Mouse (Mus musculus) adrenal gland, postnatal 10 days (tissue): Measurements from ENCODE around the gene Pbxip1. TPM values are rescaled to one million over a fixed set of nuclear protein-coding genes. Genes with fewer than 3 reads are reported as not detected.

Experiments
- DNase-seq: peaks from one replicate; pipeline ENCODE4 v3.0.0; 2021; ENCODE audit warnings: mixed read lengths
- total RNA-seq, 2 experiments: library from RNA; stranded (reverse); gene quantifications; 2 replicates each; pipeline ENCODE4 v1.2.3; 2021

The Pbxip1 gene
- total RNA-seq, 2 experiments from 2014 or later: 46.0 to 62.1 TPM

- no peak for DNase-seq
Measured at GRCm38 (mm10) chr3:89486916-89487702, 50.6 kb downstream of the Pbxip1 start.

DNA sequence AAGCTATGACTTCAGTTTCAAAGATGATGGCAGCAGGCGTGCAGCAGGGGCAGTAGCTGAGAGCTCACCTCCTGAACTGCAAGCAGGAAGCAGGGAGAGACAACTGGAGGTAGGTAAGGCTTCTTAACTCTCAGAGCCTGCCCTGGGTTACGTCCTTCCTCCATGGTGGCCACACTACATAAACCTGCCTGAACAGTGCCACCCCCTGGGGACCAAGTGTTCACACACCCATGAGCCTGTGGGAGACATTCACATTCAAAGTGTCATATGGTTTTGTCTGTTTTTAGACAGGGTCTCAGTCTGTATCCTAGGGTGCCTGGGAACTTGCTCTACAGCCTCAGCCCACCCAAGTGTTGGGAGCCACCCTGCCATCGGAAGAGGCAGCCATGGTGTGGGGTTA is 54.3 kb downstream of the Pbxip1 start:
- DNase-seq: no peak

DNA sequence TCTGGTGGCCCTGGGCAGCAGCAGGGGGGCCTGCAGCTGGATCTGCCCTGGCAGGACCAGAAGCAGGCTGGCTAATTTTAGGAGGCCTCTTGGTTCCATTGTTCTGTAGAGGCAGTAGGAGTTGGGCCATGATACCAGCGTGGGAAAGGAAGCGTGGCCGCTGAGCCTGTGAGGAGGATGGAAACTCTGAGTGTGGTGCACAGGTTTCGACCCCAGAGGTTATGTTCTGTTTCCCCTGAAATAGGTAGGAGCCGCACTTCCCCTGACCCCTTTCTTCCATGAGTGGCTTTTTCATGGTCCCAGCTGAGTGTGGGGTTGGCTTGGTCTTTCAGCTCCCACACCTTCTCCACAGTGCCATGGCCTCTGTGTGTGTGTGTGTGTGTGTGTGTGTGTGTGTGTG is 55.1 kb downstream of the Pbxip1 start:
- DNase-seq: no peak

DNA sequence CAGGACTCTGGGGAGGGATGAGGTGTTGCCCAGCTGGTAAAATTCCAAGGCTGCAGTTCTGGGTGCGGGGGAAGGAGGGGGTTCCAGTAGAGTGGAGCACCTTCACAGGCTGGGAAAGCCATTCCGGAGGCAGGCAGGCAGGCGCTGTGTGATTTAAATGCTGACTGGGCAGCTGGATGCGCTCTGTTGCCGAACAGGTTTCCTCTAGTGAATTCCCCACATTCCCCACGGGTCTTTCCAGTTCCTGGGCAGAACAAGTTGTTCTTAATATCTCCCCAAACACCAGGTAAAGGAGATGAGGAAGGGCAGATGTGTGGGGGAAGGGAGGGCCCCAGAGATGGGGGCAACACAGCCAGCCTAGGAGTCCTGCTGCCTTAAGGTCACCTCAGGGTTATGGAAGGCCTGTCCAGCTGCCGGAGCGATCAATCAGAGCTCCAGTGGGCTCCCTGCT is 56.2 kb downstream of the Pbxip1 start:
- no peak for DNase-seq

DNA sequence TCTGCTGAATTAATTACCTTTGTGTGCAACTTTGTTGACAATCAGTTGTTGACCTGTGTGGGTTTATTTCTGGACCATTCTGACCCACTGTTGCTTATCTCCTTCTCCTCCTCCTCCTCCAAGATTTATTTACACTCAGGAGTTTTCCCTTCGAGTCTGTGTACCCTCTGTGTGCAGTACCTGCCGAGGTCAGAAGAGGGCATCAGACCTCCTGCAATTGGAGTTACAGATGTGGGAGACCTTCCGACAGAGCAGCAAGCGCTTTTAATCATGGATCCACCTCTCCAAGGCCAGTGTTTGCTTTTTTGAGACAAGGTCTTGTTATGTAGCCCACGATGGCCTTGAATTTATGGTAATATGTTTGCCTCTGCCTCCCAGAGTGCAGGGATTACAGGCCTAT is 58.1 kb downstream of the Pbxip1 start:
- no peak for DNase-seq

GRCm38 (mm10) chr3:89496366-89496765 is 59.9 kb downstream of the Pbxip1 start:
- no peak for DNase-seq

GRCm38 (mm10) chr3:89499696-89500095 is 63.2 kb downstream of the Pbxip1 start:
- DNase-seq: no peak

Other genes starting within 250 kb of the Pbxip1 start
- gene Gba, start 233.8 kb upstream of the Pbxip1 start, total RNA-seq: 10 to 100 TPM; 47.8 to 48.1 TPM
- 10 to 100 TPM; 21.8 to 22.6 TPM for gene Thbs3, start 221.5 kb upstream of the Pbxip1 start, total RNA-seq
- 100 to 1,000 TPM; 176 to 198 TPM for gene Mtx1, start 209.6 kb upstream of the Pbxip1 start, total RNA-seq
- under 1 TPM; 0.51 to 0.55 TPM for gene Muc1, start 207.6 kb upstream of the Pbxip1 start, total RNA-seq
- 100 to 1,000 TPM; 109 to 116 TPM for gene Krtcap2, start 190.7 kb upstream of the Pbxip1 start, total RNA-seq
- gene Trim46, start 190.4 kb upstream of the Pbxip1 start, total RNA-seq: 1 to 10 TPM; 2.0 to 4.2 TPM
- 100 to 1,000 TPM; 115 to 122 TPM for gene Dpm3, start 177.3 kb upstream of the Pbxip1 start, total RNA-seq
- 10 to 100 TPM; 46.7 to 53.1 TPM for gene Slc50a1, start 166.1 kb upstream of the Pbxip1 start, total RNA-seq
- 10 to 100 TPM; 25.0 to 34.3 TPM for gene Efna1, start 155.6 kb upstream of the Pbxip1 start, total RNA-seq
- under 1 TPM; 0.51 to 0.73 TPM for gene Efna3, start 113.7 kb upstream of the Pbxip1 start, total RNA-seq
- gene Efna4, start 98.7 kb upstream of the Pbxip1 start, total RNA-seq: 1 to 10 TPM; 1.7 to 2.2 TPM
- 10 to 100 TPM; 62.8 to 68.9 TPM for gene Adam15, start 86.7 kb upstream of the Pbxip1 start, total RNA-seq
- under 1 TPM; 0.48 to 0.82 TPM for gene Dcst2, start 74.7 kb upstream of the Pbxip1 start, total RNA-seq
- under 1 TPM in 1 of 2 experiments, not detected in 1; 0.45 TPM for gene Dcst1, start 71.5 kb upstream of the Pbxip1 start, total RNA-seq
- 10 to 100 TPM; 62.3 to 62.4 TPM for gene Zbtb7b, start 41.9 kb upstream of the Pbxip1 start, total RNA-seq
- gene Lenep, start 33.9 kb upstream of the Pbxip1 start, total RNA-seq: under 1 TPM in 1 of 2 experiments, not detected in 1; 0.24 TPM
- gene Flad1, start 24.8 kb upstream of the Pbxip1 start, total RNA-seq: 10 to 100 TPM; 49.4 to 54.6 TPM
- 10 to 100 TPM; 39.8 to 43.2 TPM for gene Cks1b, start 18.3 kb upstream of the Pbxip1 start, total RNA-seq
- 100 to 1,000 TPM in 1 of 2 experiments, 10 to 100 TPM in 1; 94.4 to 108 TPM for gene Shc1, start 18.3 kb upstream of the Pbxip1 start, total RNA-seq
- 10 to 100 TPM; 34.2 to 36.9 TPM for gene Pygo2, start 6.5 kb upstream of the Pbxip1 start, total RNA-seq
- gene Pmvk, start 17.8 kb downstream of the Pbxip1 start, total RNA-seq: 10 to 100 TPM; 15.3 to 17.1 TPM
- 1 to 10 TPM; 4.3 to 6.3 TPM for gene Kcnn3, start 83.5 kb downstream of the Pbxip1 start, total RNA-seq